Mouse (Mus musculus): ENCODE data around the gene Fpr1. TPM values are rescaled to one million over a fixed set of nuclear protein-coding genes. Genes with fewer than 3 reads are reported as not detected.
"Not testable (repeated sequence)": the region's sequence is repeated elsewhere in the genome, so short reads cannot be mapped to it uniquely, and the experiment has no call there.

The Fpr1 gene
- polyA plus RNA-seq, 1 experiment from 2014 or later, result 0.15 TPM

DNA sequence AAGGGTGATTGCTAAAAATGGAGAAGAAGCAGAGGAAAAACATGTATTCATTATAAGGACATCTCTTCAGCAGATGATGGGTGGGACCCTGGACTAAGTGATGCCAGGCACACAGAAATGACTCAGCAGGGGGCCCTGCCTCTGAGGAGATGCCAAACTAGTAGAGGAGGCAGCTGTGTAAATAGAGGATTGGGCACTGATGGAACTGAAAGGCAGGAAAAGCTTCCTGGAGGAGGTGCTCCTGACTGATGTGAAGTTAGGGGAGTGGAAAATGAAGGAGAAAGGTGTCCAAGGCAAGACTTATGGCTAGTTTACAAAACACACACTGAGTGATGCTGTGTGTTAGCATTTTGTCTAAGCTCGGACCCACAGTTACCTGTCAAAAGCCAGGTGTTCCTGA, 26.3 kb downstream of the Fpr1 start:
- Histone ChIP-seq H3K27ac (ENCODE audit: low read depth, low read length) (no peak overlapping the region), H3K36me3 (ENCODE audit: control insufficient read depth, insufficient read depth, low read length) (no peaks in the 10 kb centered on the region), H3K4me3 (ENCODE audit: low read depth, low read length) (no peak overlapping the region), H3K9ac (replicated peaks; ENCODE audit: low read depth, low read length) (no peak overlapping the region), H3K9me3 (ENCODE audit: control insufficient read depth, low read length) (no peaks in the 10 kb centered on the region), H3K27me3 (ENCODE audit: control insufficient read depth, insufficient read depth, low read length) (no peaks in the 10 kb centered on the region), H3K4me2 (ENCODE audit: low read depth, low read length) (no peak overlapping the region), H3K4me1 (ENCODE audit: control insufficient read depth, insufficient read depth, low read length) (no peaks in the 10 kb centered on the region)
- WGBS, result 85% methylated on average over 1 of the region's 1 CpGs
- no peak for ATAC-seq (ENCODE audit: low read depth)

DNA sequence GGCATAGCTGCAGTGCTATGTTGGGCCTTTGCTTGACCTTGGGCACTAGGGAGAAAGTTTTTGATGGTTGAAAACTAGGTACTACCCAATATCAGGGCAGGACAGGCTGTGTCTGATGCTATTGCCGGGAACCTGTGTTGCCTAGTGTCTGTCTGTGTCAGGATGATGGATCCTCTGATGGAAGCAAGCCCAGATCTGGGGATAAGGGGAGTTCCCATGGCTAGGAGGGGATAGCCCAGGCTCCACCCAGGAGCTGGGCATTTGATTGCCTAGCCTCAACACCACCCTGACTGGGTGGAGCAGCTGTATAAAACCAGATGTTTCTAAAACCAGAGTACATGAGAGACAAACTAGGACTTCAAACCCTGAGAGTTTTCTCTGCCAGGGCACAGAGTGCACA, 27.1 kb downstream of the Fpr1 start:
- H3K27ac ChIP-seq (ENCODE audit: low read depth, low read length), result no peak overlapping the region
- WGBS, result 69% methylated on average over 1 of the region's 1 CpGs
- ATAC-seq (ENCODE audit: low read depth), result no peak

GRCm38 (mm10) chr17:17855064-17855838, 28.5 kb downstream of the Fpr1 start, which contains the start of gene Has1:
Gene Has1 (minus strand): TSS chr17:17855205.
- H3K9me3 ChIP-seq (ENCODE audit: control insufficient read depth, low read length), result no peaks in the 10 kb centered on the region
- no peak for ATAC-seq (ENCODE audit: low read depth)
- WGBS, result 47% methylated on average over 8 of the region's 8 CpGs

More for the DNA sequence above, 27.1 kb downstream of the Fpr1 start:
- H3K36me3 ChIP-seq (ENCODE audit: control insufficient read depth, insufficient read depth, low read length), result no peaks in the 10 kb centered on the region
- no peak overlapping the region for H3K4me2 ChIP-seq (ENCODE audit: low read depth, low read length)
- H3K9ac ChIP-seq (replicated peaks; ENCODE audit: low read depth, low read length), result no peak overlapping the region
- no peaks in the 10 kb centered on the region for H3K27me3 ChIP-seq (ENCODE audit: control insufficient read depth, insufficient read depth, low read length)
- H3K4me1 ChIP-seq (ENCODE audit: control insufficient read depth, insufficient read depth, low read length), result no peaks in the 10 kb centered on the region
- no peak overlapping the region for H3K4me3 ChIP-seq (ENCODE audit: low read depth, low read length)
- H3K9me3 ChIP-seq (ENCODE audit: control insufficient read depth, low read length), result no peaks in the 10 kb centered on the region

GRCm38 (mm10) chr17:17849906-17850712, 33.6 kb downstream of the Fpr1 start:
- no peak overlapping the region for H3K9ac ChIP-seq (replicated peaks; ENCODE audit: low read depth, low read length)
- ATAC-seq (ENCODE audit: low read depth), result peak; percentile 56
- no peaks in the 10 kb centered on the region for H3K9me3 ChIP-seq (ENCODE audit: control insufficient read depth, low read length)
- no peak overlapping the region for H3K27ac ChIP-seq (ENCODE audit: low read depth, low read length)
- H3K4me2 ChIP-seq (ENCODE audit: low read depth, low read length), result peak overlapping the region; percentile 37
- 18% methylated on average over 55 of the region's 55 CpGs for WGBS
- peak overlapping the region; percentile 24; the same call in 1 of the 2 replicates for H3K4me3 ChIP-seq (ENCODE audit: low read depth, low read length)
- H3K27me3 ChIP-seq (ENCODE audit: control insufficient read depth, insufficient read depth, low read length), result no peaks in the 10 kb centered on the region
- H3K36me3 ChIP-seq (ENCODE audit: control insufficient read depth, insufficient read depth, low read length), result no peaks in the 10 kb centered on the region
- no peaks in the 10 kb centered on the region for H3K4me1 ChIP-seq (ENCODE audit: control insufficient read depth, insufficient read depth, low read length)

More at GRCm38 (mm10) chr17:17855064-17855838, 28.5 kb downstream of the Fpr1 start, which contains the start of gene Has1:
- no peak within 1 kb of the TSS for H3K4me3 ChIP-seq (ENCODE audit: low read depth, low read length)
- no peaks in the 10 kb centered on the region for H3K4me1 ChIP-seq (ENCODE audit: control insufficient read depth, insufficient read depth, low read length)
- no peak within 1 kb of the TSS for H3K4me2 ChIP-seq (ENCODE audit: low read depth, low read length)
- H3K27me3 ChIP-seq (ENCODE audit: control insufficient read depth, insufficient read depth, low read length), result no peaks in the 10 kb centered on the region
- no peaks in the 10 kb centered on the region for H3K36me3 ChIP-seq (ENCODE audit: control insufficient read depth, insufficient read depth, low read length)
- H3K27ac ChIP-seq (ENCODE audit: low read depth, low read length), result no peak within 1 kb of the TSS
- no peak within 1 kb of the TSS for H3K9ac ChIP-seq (replicated peaks; ENCODE audit: low read depth, low read length)

DNA sequence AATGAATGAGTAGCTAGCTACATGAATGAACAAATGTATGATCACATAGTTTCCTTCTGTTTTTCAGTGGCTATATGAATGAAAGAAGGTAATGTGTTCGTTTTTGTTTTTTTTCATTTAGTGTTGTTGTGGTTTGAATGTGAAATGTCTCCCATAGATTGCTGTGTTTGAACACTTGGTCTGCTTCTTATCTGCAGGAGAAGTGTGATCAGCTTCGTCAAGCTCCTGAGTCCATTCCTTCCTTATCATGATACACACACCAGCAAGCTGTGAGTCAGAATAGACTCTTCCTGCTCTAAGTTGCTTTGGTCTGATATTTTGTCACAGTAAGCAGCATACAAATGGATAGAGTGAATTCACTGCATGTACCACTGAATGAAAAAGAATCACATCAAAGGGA, 34.8 kb downstream of the Fpr1 start:
- no peak overlapping the region for H3K9ac ChIP-seq (replicated peaks; ENCODE audit: low read depth, low read length)
- H3K4me2 ChIP-seq (ENCODE audit: low read depth, low read length), result no peak overlapping the region
- H3K36me3 ChIP-seq (ENCODE audit: control insufficient read depth, insufficient read depth, low read length), result no peaks in the 10 kb centered on the region
- ATAC-seq (ENCODE audit: low read depth), result no peak
- no peak overlapping the region for H3K4me3 ChIP-seq (ENCODE audit: low read depth, low read length)
- H3K9me3 ChIP-seq (ENCODE audit: control insufficient read depth, low read length), result no peaks in the 10 kb centered on the region
- no peaks in the 10 kb centered on the region for H3K27me3 ChIP-seq (ENCODE audit: control insufficient read depth, insufficient read depth, low read length)
- no peaks in the 10 kb centered on the region for H3K4me1 ChIP-seq (ENCODE audit: control insufficient read depth, insufficient read depth, low read length)
- H3K27ac ChIP-seq (ENCODE audit: low read depth, low read length), result no peak overlapping the region
- WGBS, result 88% methylated on average over 2 of the region's 2 CpGs

DNA sequence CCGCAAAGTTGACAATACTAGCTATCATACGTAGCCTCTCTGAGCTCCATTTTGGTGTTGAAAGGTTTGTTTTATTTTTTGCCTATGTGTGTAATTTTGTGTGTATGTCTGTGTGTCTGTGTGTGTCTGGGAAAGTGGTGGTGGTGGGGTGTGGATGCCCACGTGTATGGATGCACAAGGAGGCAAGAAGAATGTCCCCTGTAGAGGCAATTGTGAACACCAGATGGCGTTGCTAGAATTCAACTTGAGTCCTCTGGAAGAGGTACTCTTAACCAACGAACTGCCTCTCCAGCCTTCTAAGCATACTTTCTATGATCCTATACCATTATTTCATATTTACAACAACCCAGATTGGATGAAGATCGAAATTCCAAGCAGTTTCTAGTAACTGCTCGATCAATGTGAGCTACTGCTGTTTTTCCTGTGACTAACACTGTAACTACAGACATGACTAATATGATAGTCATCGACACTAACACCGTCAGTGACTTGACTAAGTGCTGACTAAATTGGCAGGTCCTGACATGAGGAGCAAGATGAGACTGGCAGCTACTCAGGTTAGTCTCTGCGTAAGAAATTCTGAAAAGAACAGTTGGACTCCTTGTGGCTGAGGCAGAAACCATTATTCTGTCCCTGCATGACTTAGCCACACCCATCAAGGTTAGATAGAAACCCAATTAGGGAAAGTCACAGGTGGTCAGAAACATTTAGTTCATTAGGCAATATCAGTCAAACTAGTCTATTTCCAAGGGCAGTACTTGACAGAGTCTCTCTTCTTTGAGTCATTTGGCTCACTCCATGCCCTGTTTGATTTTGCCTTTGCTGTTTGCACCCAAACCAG, 38.3 kb downstream of the Fpr1 start:
- no peak overlapping the region for H3K9ac ChIP-seq (replicated peaks; ENCODE audit: low read depth, low read length)
- 74% methylated on average over 10 of the region's 10 CpGs for WGBS

GRCm38 (mm10) chr17:17844606-17845005, 39.1 kb downstream of the Fpr1 start:
- not testable (repeated sequence) for ATAC-seq (ENCODE audit: low read depth); H3K9ac ChIP-seq (replicated peaks; ENCODE audit: low read depth, low read length); H3K27ac ChIP-seq (ENCODE audit: low read depth, low read length); H3K4me1 ChIP-seq (ENCODE audit: control insufficient read depth, insufficient read depth, low read length); H3K36me3 ChIP-seq (ENCODE audit: control insufficient read depth, insufficient read depth, low read length); H3K27me3 ChIP-seq (ENCODE audit: control insufficient read depth, insufficient read depth, low read length); H3K4me2 ChIP-seq (ENCODE audit: low read depth, low read length); H3K9me3 ChIP-seq (ENCODE audit: control insufficient read depth, low read length); H3K4me3 ChIP-seq (ENCODE audit: low read depth, low read length)
- WGBS, result 87% methylated on average over 3 of the region's 3 CpGs

More for the DNA sequence above, 38.3 kb downstream of the Fpr1 start:
- no peaks in the 10 kb centered on the region for H3K9me3 ChIP-seq (ENCODE audit: control insufficient read depth, low read length)
- H3K36me3 ChIP-seq (ENCODE audit: control insufficient read depth, insufficient read depth, low read length), result no peaks in the 10 kb centered on the region
- no peak overlapping the region for H3K27ac ChIP-seq (ENCODE audit: low read depth, low read length)
- ATAC-seq (ENCODE audit: low read depth), result no peak
- H3K4me1 ChIP-seq (ENCODE audit: control insufficient read depth, insufficient read depth, low read length), result no peaks in the 10 kb centered on the region
- no peaks in the 10 kb centered on the region for H3K27me3 ChIP-seq (ENCODE audit: control insufficient read depth, insufficient read depth, low read length)
- no peak overlapping the region for H3K4me3 ChIP-seq (ENCODE audit: low read depth, low read length)
- no peak overlapping the region for H3K4me2 ChIP-seq (ENCODE audit: low read depth, low read length)

DNA sequence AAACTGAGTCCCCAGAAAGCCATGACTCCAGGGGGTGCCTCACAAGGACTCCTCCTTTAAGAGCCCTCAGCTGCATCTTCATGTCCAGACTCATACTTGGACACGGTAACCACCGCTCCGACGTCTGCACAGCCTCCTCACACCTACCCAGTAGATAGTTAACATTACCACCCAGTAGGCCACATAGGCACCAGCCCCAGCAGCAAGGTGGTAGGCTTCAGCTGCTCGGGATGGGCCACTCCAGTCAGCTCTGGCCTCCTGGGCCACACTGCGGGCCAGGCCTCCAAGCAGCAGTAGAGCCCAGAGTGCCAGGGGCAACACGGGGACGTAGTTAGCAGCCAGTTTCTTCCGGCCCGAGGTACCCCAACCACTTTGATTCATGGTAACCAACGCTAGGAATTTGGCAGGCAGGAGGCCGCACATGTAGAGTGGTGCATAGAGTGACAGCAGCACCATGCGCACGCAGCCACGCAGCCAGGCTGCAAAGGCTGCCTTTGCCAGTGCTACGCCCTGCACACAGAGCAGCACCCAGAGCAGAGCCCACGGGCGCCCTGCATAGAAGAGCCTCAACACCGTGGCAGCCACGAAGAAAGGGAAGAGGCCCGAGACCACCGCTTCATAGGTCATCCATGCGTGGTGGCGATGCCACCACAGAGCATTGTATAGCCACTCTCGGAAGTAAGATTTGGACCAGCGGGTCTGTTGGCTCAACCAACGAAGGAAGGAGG, 40.0 kb downstream of the Fpr1 start:
- Histone ChIP-seq H3K9ac (replicated peaks; ENCODE audit: low read depth, low read length) (no peak overlapping the region), H3K27me3 (ENCODE audit: control insufficient read depth, insufficient read depth, low read length) (no peaks in the 10 kb centered on the region), H3K9me3 (ENCODE audit: control insufficient read depth, low read length) (no peaks in the 10 kb centered on the region), H3K4me3 (ENCODE audit: low read depth, low read length) (no peak overlapping the region), H3K4me1 (ENCODE audit: control insufficient read depth, insufficient read depth, low read length) (peaks cover 6% of the 10 kb centered on the region; the same call in 1 of the 2 replicates), H3K27ac (ENCODE audit: low read depth, low read length) (no peak overlapping the region), H3K4me2 (ENCODE audit: low read depth, low read length) (no peak overlapping the region), H3K36me3 (ENCODE audit: control insufficient read depth, insufficient read depth, low read length) (peaks cover 5% of the 10 kb centered on the region; the same call in 1 of the 2 replicates)
- peak; percentile 45; the same call in 1 of the 2 replicates for ATAC-seq (ENCODE audit: low read depth)
- WGBS, result 74% methylated on average over 27 of the region's 27 CpGs
